Mouse (Mus musculus) brain, adult 2 months (tissue): Measurements from ENCODE around the gene Gfy.

Experiments used
- DNase-seq: peaks from one replicate; pipeline ENCODE4 v3.0.0; 2011; ENCODE audit warnings: low read depth, low spot score

The Gfy gene

DNA sequence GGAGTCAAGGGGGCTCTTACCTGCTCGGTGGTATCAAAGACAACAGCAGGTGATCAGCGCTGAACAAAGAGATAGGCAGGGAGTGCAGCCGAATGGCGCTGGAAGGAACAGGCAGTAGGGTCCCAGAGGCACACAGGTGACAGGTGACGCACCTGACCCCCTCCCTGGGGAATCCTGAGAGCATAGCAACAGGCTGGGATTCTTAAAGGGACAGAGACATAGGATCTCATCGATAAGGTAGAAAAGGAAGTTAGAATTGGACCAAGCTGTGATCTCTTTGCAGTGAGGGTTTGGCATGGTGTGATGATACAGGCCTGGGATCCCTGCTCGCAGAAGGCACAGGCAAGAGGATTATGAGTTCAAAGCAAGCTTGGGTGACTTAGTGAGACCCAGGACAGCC, at the start of gene Gfy:
Gene Gfy, minus strand, starts transcription at position 101 of the 400 bp plus-strand sequence.
- DNase-seq = no peak

DNA sequence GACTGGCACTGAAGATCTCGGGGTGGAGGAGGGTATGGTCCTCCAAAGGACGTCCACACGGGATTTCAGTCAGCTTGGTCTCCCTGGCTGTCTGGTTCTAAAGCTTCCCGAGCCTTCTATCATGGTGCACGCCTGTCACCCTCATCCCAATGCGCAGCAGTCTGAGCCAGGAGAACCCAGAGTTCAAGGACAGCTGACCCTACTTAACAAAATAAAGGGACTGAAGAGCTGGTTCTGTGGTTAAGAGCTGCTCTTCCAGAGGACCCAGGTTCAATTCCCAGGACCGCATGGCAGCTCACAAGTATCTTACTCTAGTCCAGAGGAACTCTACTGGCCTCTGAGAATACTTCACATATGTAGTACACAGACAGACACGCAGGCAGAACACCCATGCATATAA, 49.7 kb upstream of the Gfy start:
- DNase-seq = no peak

DNA sequence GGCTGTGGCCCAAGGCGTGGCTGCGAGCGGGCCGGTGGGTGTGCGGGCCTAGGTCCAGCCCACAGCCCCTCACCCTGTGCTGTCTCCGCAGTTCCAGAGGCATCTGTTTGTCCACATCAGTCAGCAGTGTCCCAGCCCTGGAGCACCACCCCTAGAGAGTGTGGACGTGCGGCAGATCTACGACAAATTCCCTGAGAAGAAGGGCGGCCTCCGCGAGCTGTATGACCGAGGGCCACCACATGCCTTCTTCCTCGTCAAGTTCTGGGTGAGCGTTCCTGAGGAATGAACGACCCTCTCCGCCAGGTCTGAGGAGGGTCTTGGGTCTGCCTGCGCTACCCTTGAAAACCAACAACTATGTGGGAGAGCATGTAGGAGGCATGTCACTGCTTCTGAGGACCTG, 49.2 kb upstream of the Gfy start:
- no peak for DNase-seq

DNA sequence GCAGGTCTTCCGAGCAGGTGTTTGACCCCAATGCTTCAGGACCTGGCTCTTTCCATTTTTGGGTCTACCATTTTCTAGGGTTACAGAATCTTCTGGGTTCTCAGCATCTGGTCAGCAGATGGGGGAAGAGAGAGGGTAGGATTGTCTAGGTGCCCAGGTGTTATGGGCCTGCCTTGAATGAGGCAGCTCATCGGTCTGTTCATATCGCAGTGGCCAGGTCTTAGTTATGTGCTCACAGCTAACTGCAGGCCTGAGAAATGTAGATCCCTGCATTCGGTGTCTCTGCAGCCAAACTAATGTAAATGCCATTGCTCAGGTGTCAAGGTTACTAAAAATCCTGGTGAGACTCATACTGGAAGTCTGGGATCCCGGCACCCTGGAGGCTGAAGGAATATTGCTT, 47.1 kb upstream of the Gfy start:
- DNase-seq = no peak

DNA sequence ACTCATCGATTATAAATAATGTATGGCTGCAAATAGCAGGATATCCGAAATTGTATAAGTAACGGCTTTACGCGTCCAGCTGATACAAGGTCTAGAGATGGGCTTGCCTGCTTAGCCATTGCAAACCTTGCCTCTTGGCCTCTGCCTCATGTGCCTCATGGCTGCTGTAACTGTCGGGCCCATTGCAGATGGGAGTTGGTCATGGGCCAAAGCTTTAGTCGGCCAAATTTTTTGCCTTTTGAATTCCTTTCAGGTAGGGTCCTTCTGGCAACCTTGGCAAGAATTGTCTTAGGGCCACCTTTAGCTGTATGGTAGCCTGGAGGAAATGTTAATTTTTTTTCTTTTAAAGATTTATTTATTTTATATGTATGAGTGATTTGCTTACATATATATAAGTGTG, 45.5 kb upstream of the Gfy start:
- DNase-seq = no peak

DNA sequence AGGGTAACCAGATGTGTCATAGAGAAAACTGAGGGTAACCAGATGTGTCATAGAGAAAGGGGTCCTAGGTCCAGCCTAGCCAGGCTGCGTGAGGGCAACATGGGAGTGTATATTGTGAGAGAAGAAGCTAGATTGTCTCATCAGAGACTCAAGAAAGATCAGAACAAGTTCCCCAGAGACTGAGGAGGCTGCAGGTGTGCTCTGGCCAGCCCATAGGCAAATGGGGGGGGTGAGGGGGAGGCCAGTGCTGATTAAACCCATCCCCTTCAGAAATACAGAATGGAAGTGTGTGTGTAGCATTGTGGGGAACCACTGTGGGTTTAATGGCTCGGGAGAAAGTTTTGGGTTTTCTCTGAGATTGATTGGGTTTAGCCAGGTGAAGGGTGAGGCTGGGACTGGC, 42.3 kb upstream of the Gfy start:
- DNase-seq = no peak

DNA sequence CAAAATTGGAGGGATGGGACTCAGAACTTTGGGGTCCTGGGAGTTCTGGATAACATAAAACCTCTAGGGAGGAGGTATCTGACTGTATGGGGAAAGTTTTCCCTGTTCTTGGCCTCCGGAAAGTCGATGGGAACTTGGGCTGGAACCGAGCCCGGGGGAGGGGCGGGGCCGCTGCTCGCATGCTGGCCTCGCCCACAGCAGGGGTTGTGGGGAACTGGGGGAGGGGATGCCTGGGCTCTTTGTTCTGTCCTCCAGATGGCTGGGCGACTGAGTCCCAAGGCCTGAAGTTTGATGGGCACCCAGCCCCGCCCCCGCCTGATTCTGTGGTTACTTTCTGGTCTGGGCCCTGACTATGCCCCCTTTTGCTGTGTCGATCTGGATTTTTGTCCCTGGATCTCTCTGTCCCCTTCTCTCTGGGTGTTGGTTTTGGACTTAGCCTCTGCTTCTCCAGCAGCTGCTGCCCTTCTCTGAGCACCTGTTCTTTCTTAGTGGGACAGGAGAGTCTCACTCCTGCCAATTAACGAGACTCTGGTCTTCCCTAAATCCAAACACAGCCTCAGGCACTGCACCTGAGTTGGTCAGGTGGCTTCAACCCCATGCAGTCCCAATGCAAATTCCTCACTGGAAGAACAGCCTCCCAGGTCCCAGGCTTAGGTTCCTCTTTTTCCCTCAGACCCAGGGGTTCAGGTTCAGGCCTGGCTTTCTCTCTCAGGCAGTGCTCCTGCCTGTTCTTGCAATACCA, 37.2 kb upstream of the Gfy start:
- no peak for DNase-seq

DNA sequence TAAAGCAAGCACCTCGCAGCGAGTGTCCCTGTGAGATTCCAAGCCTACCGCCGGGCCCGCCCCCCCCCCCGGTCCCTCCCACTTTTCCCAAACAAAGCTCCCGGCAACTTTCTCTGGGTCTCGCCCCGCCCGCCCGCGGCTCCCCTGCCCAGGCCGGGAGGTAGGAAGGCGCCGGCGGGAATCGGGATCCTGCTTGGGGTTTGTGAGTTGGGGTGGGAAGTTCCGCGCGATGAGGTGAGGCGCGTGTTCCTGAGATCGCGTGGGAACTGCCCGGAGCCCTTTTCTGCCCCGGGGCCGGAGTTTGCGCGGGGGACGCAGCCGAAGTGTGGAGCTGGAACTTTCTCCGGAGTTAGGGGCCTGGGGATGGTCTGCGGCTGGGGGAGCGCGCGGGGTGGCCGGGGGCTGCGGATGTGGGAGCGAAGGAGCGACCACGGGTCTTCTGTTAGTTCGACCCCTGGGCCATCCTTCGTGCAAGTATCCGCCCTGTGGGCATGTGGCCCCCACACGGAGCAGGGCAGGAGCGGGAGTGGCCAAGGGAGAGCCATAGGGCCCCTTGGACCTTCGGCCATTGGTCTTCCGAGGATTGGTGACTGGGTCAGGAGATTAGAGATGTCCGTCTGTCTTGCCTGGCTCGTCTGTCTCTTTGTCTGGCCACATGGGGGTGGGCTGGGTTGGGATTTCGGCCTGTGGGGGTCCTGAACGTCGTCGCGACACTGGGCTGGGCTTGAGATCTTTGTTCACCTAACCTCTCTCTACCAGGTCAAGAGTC, 36.5 kb upstream of the Gfy start, which contains the start of gene Tead2:
Gene Tead2, plus strand, starts transcription at position 81 of the 769 bp plus-strand sequence.
- no peak for DNase-seq

DNA sequence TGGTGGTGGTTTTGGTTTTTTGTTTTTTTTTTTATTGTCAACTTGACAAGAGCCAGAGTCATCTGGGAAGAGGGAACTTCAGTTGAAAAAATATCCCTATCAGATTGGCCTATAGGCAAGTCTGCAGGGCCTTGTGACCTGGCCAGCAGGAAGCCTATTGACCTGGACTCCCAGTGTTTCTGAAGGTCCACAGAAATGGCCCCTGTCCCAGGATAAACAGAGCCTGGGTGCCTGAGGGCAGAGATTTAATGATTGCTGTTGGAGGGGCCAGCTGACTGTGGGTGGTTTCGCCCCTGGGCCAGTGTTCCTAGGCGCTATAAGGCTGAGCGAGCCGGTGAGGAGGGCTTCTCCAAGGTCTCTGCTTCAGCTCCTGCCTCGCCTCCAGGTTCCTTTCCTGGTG, 34.3 kb upstream of the Gfy start:
- DNase-seq = no peak

DNA sequence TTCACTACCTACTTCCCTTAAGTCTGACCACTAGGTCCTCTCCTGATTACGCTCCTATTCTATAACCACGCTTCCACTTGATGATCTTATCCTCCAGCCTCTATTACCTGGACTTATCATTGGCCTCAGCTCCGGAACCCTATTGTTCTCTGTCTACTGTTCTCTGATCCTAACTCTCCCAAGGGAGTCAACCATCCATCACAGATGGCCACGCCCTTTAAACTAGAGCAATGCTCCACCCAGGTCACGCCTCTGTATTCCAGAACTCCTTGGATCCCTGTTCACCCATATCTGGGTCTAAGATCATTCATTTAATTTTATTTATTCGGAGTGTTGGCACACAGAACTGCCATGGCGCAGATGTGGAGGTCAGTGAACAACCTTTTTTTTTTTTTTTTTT, 33.0 kb upstream of the Gfy start:
- DNase-seq = no peak

DNA sequence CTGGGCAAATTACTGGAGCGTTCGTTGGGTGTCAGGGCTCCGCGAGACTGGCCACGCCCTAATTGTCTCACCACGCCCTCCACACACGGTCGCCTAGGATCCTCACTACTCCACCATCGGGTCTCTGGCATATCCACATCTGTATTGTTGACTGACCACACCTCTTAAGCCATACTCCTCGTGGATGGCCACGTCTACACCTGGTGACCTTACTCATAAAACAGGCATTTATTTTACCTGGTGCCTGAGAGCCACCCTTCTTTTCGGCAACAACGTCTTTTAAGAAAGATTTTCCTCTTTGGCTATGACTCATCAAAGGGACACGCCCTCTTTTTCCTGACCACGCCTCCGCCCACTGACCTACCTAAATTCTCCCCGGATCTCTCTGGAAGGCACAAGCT, 32.5 kb upstream of the Gfy start, which contains the start of gene Dkkl1:
Gene Dkkl1, minus strand, starts transcription at position 297 of the 401 bp plus-strand sequence.
- no peak for DNase-seq

DNA sequence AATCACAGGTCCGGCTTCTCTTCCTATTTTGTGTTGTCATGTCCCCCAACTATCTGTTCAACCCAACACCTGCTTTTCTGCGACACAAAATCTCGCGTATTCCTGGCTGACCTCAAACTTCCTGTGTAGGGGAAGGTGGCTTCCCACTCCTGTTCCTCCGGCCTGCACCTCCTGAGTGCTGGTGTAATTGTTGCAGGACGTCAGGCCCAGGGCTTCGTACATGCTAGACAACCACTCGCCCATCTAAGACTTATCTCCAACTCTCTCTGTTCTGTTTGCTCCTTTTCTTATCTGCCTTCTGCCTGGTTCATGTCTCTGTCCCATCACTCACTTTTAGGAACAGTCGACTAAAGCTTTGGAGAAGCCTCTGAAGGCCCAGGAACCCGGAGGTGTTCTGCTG, 31.7 kb upstream of the Gfy start:
- DNase-seq = no peak

DNA sequence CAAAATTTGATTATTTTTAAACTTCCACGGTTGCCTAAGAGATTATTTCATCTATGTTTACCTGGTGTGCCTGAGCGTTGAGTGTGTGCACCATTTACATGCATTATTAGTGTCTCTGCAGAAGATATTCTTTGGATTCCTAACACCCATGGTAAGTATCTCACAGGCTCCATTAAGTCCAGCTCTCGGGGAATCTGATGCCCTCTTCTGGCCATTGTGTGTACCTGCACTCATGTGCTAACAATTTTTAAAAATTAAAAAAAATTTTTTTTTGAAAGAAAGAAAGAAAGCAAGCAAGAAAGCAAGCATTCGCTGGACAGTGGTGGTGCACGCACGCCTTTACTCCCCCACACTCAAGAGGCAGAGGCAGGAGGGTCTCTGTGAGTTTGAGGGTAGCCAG, 28.9 kb upstream of the Gfy start:
- no peak for DNase-seq

DNA sequence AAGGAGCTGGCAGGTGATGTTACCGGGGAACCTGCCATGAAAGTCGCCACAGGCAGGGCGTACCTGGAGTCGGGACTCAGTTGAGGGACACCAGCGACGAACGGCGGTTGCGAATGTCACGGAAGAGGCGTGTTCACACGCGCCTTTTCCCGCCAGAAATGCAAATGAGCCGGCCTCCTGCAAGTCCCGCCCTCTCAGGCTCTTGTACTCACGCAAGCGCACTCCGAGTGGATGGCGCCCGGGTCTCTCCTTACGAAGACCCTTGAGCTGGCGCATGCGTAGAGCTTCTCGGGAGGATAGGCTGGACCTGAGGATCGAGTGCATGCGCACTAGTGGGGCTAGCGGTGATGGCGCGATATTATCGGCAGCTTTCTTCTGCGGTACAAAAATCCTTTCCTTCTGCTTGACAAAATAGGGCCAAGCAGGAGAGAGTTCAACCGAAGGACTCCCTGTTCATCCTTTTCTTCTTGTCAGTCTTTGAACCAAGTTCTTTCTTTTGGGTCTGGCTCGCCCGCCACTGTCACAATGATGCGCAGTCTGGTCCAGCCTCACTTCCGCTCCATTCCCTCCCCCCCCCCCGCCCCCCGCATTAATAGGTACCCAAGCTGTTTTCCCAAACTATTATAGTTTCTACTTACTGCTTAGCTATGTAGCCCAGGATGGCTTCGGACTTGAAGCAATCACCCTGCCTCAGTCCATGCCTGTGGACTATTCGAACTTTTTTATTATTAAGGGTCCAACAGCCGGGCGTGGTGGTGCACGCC, 25.2 kb upstream of the Gfy start, which contains the start of gene Ccdc155:
Gene Ccdc155, minus strand, starts transcription at position 513 of the 764 bp plus-strand sequence.
- peak; percentile 99 for DNase-seq

DNA sequence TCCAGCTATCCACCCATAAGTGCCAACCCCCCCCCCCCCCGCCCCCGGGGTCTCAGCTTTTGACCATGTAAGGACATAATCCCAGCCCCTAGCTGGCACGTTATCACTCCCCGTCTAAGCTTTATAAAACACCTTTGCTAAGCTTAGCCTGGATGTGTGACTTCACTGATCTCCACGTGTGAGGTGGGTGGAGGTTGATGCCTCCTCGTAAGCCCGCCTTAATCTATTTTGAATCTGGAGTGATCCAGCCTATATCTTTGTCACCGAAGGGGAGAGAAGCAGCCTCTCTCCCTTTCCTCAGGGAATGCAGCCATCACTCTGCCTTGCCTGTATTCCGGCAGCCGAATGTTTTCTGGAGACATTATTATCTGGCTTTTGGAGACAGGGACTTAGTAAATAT, 23.3 kb upstream of the Gfy start:
- DNase-seq = peak; percentile 86

DNA sequence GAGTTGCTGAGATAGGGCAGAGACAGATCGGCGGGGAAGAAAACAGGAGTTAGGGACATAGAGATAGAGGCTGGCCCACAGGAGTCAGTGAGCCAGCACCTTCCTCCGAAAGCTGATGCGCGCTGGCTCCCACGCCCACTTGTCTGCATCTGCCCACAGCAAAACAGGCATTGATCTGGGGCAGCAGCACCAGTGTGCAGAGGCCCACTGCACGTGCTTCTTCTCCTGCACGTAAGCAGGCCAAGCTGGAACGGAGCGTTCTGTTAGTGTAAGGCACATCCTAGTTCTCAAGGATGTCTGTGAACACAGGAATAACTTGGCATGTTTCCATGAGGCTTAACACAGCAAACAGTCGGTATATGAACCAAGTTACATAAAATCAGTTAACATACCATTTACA, 19.6 kb upstream of the Gfy start:
- DNase-seq = peak; percentile 79

DNA sequence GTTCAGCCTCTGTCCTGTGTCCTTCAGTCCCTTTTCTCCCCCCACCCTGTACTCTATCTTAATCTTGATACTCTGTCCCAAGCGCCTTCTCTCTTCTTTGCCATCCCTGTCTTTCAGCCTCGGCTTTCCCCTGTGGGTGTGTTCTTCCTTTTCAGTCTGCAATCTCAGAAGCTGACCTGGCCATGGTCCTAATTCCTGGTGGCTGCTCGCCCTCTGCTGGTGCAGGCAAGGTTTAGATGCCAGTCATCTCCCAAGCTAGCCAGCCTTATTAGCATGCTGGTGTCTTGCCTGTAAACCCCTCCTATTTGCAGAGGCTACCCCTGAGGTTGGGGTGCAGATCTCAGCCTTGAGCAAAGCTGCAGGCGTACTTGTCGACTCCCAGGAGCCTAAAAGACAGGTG, 19.1 kb upstream of the Gfy start:
- DNase-seq = peak; percentile 96

DNA sequence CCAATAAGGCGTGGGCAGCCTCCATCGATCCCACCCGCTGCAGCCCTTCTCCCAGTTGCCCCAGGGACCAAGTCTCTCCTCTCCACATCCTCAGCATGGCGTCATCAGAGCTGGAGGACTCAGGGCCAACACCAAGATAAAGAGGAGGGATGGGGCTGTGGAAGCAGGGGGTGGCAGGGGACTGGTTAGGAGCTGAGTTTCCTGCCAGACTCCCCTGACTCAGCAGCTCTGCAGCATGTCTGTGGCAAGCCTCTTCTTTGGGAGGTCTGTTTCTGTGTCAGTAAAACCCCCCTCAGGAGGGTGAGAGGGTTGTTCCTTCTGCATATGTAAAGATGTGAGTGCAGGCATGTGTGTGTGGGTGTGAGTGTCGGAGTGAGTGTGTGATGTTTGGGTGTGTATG, 17.6 kb upstream of the Gfy start:
- DNase-seq = peak; percentile 74

DNA sequence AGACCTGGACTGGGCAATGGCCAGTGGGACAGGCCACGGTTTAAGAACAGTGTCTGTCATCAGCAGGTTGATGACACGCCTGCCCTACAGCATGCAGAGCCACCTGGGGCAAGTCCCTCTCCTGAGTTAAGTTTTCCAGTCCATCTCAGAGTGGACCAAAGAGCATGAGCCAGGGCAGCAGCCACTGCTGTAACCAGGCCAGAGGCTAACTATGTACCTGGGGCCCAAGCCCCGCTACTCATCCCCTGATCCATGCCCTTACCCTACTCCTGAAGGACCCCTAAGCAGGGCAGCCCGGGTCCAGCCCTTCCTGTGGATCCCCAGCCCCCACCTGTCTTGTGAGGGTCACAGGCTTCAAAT, 16.8 kb upstream of the Gfy start:
- no peak for DNase-seq

DNA sequence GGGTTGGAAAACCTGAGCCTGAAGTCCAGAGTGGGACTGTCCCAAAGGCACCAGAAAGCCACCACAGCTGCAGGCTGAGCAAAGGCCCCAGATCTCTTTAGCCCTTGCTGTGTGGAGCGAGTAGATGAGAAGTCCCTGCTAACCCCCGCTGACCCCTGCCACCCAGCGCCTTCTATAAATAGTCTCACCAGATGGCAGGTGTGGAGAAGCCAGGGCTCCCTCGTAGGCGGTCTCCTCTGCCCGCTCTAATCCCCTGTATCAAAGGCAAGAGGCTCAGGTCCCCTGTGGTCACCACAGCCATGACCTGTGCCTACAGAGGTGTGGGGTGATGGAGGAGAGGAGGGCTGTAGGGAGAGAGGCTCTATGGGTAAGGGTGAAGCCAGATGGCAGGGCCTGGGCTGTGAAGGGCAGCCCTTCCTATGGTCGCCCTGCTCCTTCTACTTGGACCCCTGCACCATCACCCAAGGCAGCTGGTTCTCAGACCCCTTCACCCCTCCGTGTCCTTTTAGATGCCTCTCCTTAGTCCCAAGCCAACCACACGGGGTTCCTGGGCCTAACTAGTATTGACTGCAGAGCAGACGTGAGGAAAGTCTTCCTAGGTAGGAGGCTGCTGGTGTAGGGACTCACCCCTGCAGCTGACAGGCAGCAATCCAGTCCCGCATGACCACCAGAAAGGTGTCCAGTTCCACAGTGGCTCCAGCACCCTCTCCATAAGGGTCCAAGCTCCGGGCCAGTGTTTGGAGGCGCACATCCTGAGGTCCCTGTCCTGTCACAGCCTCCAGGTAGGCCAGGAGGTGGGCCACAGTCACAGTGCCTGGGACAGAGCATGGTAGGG, 16.2 kb upstream of the Gfy start:
- DNase-seq = peak; percentile 47
